Mouse (Mus musculus) embryo, embryonic 11.5 days (tissue): Measurements from ENCODE around the gene Atp6v1g1.
A peak's percentile ranks its signal among the peaks of the same experiment; 100 is the strongest.

Experiments used
- DNase-seq: peaks from one replicate; pipeline ENCODE4 v3.0.0-alpha.2; 2012; ENCODE audit warnings: low read depth, low spot score

Atp6v1g1 gene

GRCm38 (mm10) chr4:63580078-63580477 lies 35.5 kb downstream of the Atp6v1g1 start:
- no peak for DNase-seq

DNA sequence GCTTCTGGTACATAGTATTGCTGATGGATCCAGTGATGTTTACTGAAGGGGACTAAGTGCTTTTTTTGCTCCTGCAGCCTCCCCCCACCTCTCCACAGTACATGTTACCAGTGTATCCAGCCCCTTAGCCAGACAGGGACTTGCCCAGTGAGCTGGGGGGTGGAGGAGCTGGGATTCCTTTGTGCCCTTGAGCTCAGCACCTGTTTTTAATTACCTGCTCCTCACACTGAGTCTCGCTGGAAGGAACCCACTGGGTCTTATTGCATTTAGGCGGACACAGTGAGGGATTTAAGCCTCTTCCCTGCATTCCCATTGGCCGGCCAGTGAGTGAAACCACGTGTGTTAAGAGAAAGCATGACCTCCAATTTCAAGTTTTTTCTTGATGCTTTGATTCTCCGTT lies 38.0 kb downstream of the Atp6v1g1 start:
- DNase-seq = peak; percentile 63

GRCm38 (mm10) chr4:63585216-63585615 lies 40.6 kb downstream of the Atp6v1g1 start:
- no peak for DNase-seq

- DNase-seq = no peak
Measured at GRCm38 (mm10) chr4:63586240-63586639, 41.7 kb downstream of the Atp6v1g1 start.

GRCm38 (mm10) chr4:63589987-63590386 lies 45.4 kb downstream of the Atp6v1g1 start:
- DNase-seq = no peak

- DNase-seq = no peak
Measured at GRCm38 (mm10) chr4:63590538-63590937, 46.0 kb downstream of the Atp6v1g1 start.

DNA sequence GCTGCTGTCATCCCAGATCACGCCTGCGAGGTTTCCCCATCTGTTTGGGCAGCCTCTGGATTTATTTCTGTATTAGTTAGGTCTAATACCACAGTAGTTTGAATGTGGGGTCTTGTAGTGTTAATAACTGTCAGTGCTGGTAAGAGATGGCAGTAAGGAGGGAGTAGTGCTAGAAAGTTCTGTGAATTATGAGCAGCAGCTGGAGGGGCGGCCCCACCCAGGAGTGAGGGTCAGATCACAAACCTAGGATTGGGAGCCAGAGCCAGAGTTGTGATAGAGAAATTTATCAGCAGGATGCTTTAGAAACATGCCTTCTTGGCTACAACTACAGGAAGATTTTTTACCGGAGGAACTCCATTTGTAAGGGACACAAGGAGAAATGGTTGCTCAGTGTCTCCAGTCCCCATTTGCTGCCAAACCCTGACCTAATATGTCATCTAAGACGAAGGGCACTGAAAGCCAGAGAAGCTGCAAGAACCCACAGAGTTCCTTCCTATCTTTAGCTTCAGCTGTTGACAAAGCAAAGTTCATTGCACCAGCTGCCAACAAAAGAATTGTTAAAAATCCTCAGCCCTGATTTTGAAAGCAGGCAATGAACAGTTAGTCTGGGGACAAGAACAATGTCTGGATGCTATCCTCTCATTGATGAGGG lies 50.0 kb downstream of the Atp6v1g1 start:
- no peak for DNase-seq

DNA sequence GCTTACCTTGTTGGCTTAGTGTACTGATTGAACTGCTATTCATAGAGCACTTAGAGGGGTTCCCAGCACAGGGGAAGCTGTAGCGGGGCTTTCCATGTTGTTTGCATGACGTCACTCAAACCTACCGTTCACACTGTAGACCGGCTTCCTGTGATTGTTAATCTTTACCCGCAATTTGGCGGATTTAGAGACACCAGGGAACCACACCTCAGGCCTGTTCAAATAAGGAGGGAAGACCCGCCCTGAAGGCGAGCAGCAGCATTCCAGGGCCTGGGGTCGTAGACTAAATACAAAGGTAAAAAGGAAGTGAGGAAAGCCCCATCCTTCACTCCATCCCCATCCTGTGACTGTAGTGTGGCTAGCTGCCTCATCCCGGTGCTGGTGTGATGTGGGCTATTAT lies 50.7 kb downstream of the Atp6v1g1 start:
- DNase-seq = no peak

DNA sequence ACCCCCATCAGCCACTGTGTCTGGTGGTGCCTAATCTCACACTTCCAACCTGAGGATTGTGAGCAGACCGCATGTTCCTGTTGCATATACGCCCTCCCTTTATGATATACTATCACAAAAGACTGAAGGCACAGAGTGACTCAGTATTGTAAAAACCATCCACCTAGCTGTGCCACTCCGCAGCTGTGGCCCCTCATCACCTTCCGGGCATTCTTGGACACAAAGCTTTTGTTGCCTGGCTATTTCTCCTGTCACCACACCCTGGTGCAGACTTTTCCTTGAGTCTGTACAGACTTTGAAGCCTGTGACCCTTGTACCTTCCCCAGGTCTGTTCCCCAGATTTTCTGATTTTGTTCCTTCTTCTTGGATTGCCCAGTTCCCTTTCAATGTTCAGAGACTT lies 51.4 kb downstream of the Atp6v1g1 start:
- DNase-seq = no peak
